23 mouse cellular contexts compared by ENCODE assay signal in the genomic region with DNA sequence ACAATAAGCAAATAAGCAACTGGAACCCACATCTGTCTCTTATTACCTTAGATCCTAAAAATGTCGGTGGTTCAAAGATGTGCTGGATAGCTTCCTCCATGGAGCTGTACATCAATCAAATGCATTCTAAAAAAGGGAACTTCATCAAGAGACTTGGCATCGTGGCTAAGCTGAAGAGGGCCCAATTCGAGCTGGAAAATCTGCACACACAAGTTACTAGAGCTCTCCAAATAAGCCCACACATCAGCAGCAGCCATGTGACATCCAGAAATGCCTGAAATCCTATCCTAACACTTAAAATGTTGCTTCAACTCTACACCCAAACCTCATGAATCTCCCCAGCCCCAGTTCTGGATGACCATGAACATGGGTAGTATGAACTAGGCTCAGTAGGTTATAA.
A peak's percentile ranks its signal among the peaks of the same experiment; 100 is the strongest.
DNase-seq lines count a peak whose midpoint lies in the region; ATAC-seq and TF ChIP-seq lines count a peak whose summit lies in the region.
"Had no signal": no experiment of that assay in that cellular context is flagged by ENCODE, and none has a peak within 500 bp of the region (broad histone marks: within the 10 kb centered on the region; RNA-seq: fewer than 3 reads in every experiment).

No protein-coding gene starts in this region.

- H3K9me3 ChIP-seq in embryonic facial prominence, embryonic 11.5 days (replicated peaks; ENCODE audit: control insufficient read depth, low read length) = no peaks in the 10 kb centered on the region
- no peaks in the 10 kb centered on the region for H3K9me3 ChIP-seq in embryonic facial prominence, embryonic 10.5 days
- no peaks in the 10 kb centered on the region for H3K9me3 ChIP-seq in hindbrain, embryonic 14.5 days (ENCODE audit: control insufficient read depth, low read length)
- H3K9me3 ChIP-seq: embryonic facial prominence, embryonic 15.5 days; forebrain, embryonic 10.5 days; heart, embryonic 12.5 days; hindbrain, embryonic 10.5 days; hindbrain, embryonic 15.5 days had no signal

- no peaks in the 10 kb centered on the region for H3K36me3 ChIP-seq in embryonic facial prominence, embryonic 11.5 days (replicated peaks; ENCODE audit: control insufficient read depth, insufficient read depth, low read depth, low read length)
- H3K36me3 ChIP-seq in embryonic facial prominence, embryonic 10.5 days (replicated peaks) = no peaks in the 10 kb centered on the region
- no peaks in the 10 kb centered on the region for H3K36me3 ChIP-seq in hindbrain, embryonic 14.5 days (replicated peaks; ENCODE audit: control insufficient read depth, insufficient read depth)
- H3K36me3 ChIP-seq: embryonic facial prominence, embryonic 15.5 days; forebrain, embryonic 10.5 days; heart, embryonic 12.5 days; hindbrain, embryonic 10.5 days; hindbrain, embryonic 15.5 days had no signal

- no peak overlapping the region for H3K4me2 ChIP-seq in embryonic facial prominence, embryonic 11.5 days (ENCODE audit: low read depth, low read length)
- H3K4me2 ChIP-seq in hindbrain, embryonic 14.5 days (replicated peaks) = no peak overlapping the region
- H3K4me2 ChIP-seq: embryonic facial prominence, embryonic 15.5 days; heart, embryonic 12.5 days; hindbrain, embryonic 15.5 days had no signal

- H3K27ac ChIP-seq in embryonic facial prominence, embryonic 11.5 days (replicated peaks; ENCODE audit: low read depth, low read length) = no peak overlapping the region
- H3K27ac ChIP-seq in embryonic facial prominence, embryonic 10.5 days (replicated peaks) = no peak overlapping the region
- no peak overlapping the region for H3K27ac ChIP-seq in left cerebral cortex, adult 2 months
- H3K27ac ChIP-seq in hindbrain, embryonic 14.5 days = no peak overlapping the region
- H3K27ac ChIP-seq: embryonic facial prominence, embryonic 15.5 days; forebrain, embryonic 10.5 days; gastrocnemius, adult 2 months; hindbrain, embryonic 10.5 days; hindbrain, embryonic 15.5 days had no signal

- no peaks in the 10 kb centered on the region for H3K4me1 ChIP-seq in embryonic facial prominence, embryonic 11.5 days (ENCODE audit: control insufficient read depth, insufficient read depth, low read length)
- H3K4me1 ChIP-seq in embryonic facial prominence, embryonic 10.5 days = no peaks in the 10 kb centered on the region
- H3K4me1 ChIP-seq in hindbrain, embryonic 14.5 days (replicated peaks; ENCODE audit: control insufficient read depth, insufficient read depth, low read length) = no peaks in the 10 kb centered on the region
- H3K4me1 ChIP-seq: embryonic facial prominence, embryonic 15.5 days; forebrain, embryonic 10.5 days; heart, embryonic 12.5 days; hindbrain, embryonic 10.5 days; hindbrain, embryonic 15.5 days had no signal

- no peak overlapping the region for H3K4me3 ChIP-seq in embryonic facial prominence, embryonic 11.5 days (ENCODE audit: low read depth, low read length)
- no peak overlapping the region for H3K4me3 ChIP-seq in embryonic facial prominence, embryonic 10.5 days
- H3K4me3 ChIP-seq in left cerebral cortex, adult 2 months = no peak overlapping the region
- H3K4me3 ChIP-seq in hindbrain, embryonic 14.5 days (replicated peaks; ENCODE audit: low read length) = no peak overlapping the region
- H3K4me3 ChIP-seq: embryonic facial prominence, embryonic 15.5 days; erythroblast, embryonic 14.5 days; forebrain, embryonic 10.5 days; gastrocnemius, adult 2 months; heart, embryonic 12.5 days; hindbrain, embryonic 10.5 days; hindbrain, embryonic 15.5 days had no signal

- H3K27me3 ChIP-seq in embryonic facial prominence, embryonic 11.5 days (ENCODE audit: control insufficient read depth, insufficient read depth, low read length) = no peaks in the 10 kb centered on the region
- no peaks in the 10 kb centered on the region for H3K27me3 ChIP-seq in embryonic facial prominence, embryonic 10.5 days (replicated peaks; ENCODE audit: low read depth, poor library complexity, severe bottlenecking)
- H3K27me3 ChIP-seq in hindbrain, embryonic 14.5 days (ENCODE audit: control insufficient read depth, insufficient read depth, low read length) = no peaks in the 10 kb centered on the region
- H3K27me3 ChIP-seq: CH12.LX; embryonic facial prominence, embryonic 15.5 days; heart, embryonic 12.5 days; hindbrain, embryonic 15.5 days had no signal

- no peak for TF ChIP-seq CTCF in left cerebral cortex, adult 2 months (IDR thresholded peaks at IDR 0.05)

- DNase-seq in embryonic facial prominence, embryonic 11.5 days (ENCODE audit: low spot score) = peak; percentile 21
- DNase-seq in embryonic facial prominence, embryonic 10.5 days (ENCODE audit: low spot score) = no peak
- peak; percentile 15 to 16 for DNase-seq in left cerebral cortex, postnatal 36 days (ENCODE audit: low spot score in 2 of 2)
- no peak for DNase-seq in left cerebral cortex, adult 2 months (ENCODE audit: extremely low spot score in 1 of 2, low spot score in 2 of 2)
- peak; percentile 75 for DNase-seq in brain, adult 2 months (ENCODE audit: low read depth, low spot score)
- peak; percentile 62 for DNase-seq in telencephalon, adult 2 months (ENCODE audit: low read depth, low spot score)
- DNase-seq in hindbrain, embryonic 14.5 days (ENCODE audit: low spot score) = no peak
- DNase-seq: adrenal gland, adult 2 months; adrenal gland, postnatal 36 days; cerebellum, adult 11 months; cerebellum, adult 8-10 months; cerebellum, postnatal 25 days; gastrocnemius, adult 2 months; gastrocnemius, postnatal 25 days had no signal

- ATAC-seq in embryonic facial prominence, embryonic 11.5 days (replicated peaks; ENCODE audit: insufficient number of reproducible peaks, low FRiP score, low TSS enrichment, low read depth) = no peak
- ATAC-seq in hindbrain, embryonic 14.5 days (ENCODE audit: low FRiP score) = no peak
- ATAC-seq: forebrain, embryonic 14.5 days; intestine, embryonic 16.5 days had no signal

- intact Hi-C loops in left cerebral cortex, postnatal 36 days (cut with DNase I) = no loop called here
- intact Hi-C loops in left cerebral cortex, adult 2 months (cut with DNase I) = loop anchor here (10.0 kb wide), 1 partner anchor 229 kb away; no protein-coding TSS in a partner anchor

- H3K9ac ChIP-seq in embryonic facial prominence, embryonic 11.5 days (replicated peaks; ENCODE audit: low read length) = no peak overlapping the region
- no peak overlapping the region for H3K9ac ChIP-seq in hindbrain, embryonic 14.5 days
- H3K9ac ChIP-seq: embryonic facial prominence, embryonic 15.5 days; heart, embryonic 12.5 days; hindbrain, embryonic 15.5 days had no signal

- WGBS in embryonic facial prominence, embryonic 11.5 days = 48% methylated on average over 3 of the region's 3 CpGs
- 49% methylated on average over 3 of the region's 3 CpGs for WGBS in embryonic facial prominence, embryonic 10.5 days
- WGBS in hindbrain, embryonic 14.5 days = 86% methylated on average over 3 of the region's 3 CpGs

Comparison
In these comparisons a context has a peak if more than half of its experiments do, and no peak if none do; other contexts are left out.
1. DNase-seq: peak in embryonic facial prominence, embryonic 11.5 days (single experiment), left cerebral cortex, postnatal 36 days (2 of 2), brain, adult 2 months (single experiment) and telencephalon, adult 2 months (single experiment); none in embryonic facial prominence, embryonic 10.5 days (single experiment), left cerebral cortex, adult 2 months (0 of 2) and hindbrain, embryonic 14.5 days (single experiment).